Mouse (Mus musculus) neural tube, embryonic 14.5 days (tissue): ENCODE measurements around the gene Ccl4. TPM values are rescaled to one million over a fixed set of nuclear protein-coding genes. Genes with fewer than 3 reads are reported as not detected.

Experiments used
- ATAC-seq: fragments of 200-750 bp; cut with Nextera tagmentation; 2 replicates; pipeline ENCODE4 v1.8.0; 2017; ENCODE audit warnings: low read depth, mild to moderate bottlenecking, moderate TSS enrichment, moderate library complexity
- H3K27ac ChIP-seq: fragments of 300-500 bp; sonication (generic); 2 replicates; pipeline ENCODE4 v1.5.1; 2014; ENCODE audit warnings: low read depth, mild to moderate bottlenecking, control low read depth, low read length, moderate library complexity, mixed read lengths
- H3K27me3 ChIP-seq: fragments of 300-500 bp; sonication (generic); 2 replicates; pipeline ENCODE4 v1.6.1; 2014; ENCODE audit warnings: low read length; ENCODE audit not compliant: control insufficient read depth, insufficient read depth
- H3K36me3 ChIP-seq: fragments of 300-500 bp; sonication (generic); 2 replicates; pipeline ENCODE4 v1.6.1; 2014; ENCODE audit warnings: low read length, mixed read lengths; ENCODE audit not compliant: control insufficient read depth, insufficient read depth
- H3K4me1 ChIP-seq: fragments of 300-500 bp; sonication (generic); 2 replicates; pipeline ENCODE4 v1.6.1; 2014; ENCODE audit warnings: low read length; ENCODE audit not compliant: control insufficient read depth, insufficient read depth
- H3K4me2 ChIP-seq: fragments of 300-500 bp; sonication (generic); 2 replicates; pipeline ENCODE4 v1.6.1; 2014; ENCODE audit warnings: mild to moderate bottlenecking, low read depth, low read length, control low read depth
- H3K4me3 ChIP-seq: fragments of 300-500 bp; sonication (generic); 2 replicates; pipeline ENCODE4 v1.5.1; 2014; ENCODE audit warnings: low read depth, low read length, control low read depth, mixed read lengths
- H3K9ac ChIP-seq: fragments of 300-500 bp; sonication (generic); replicated peaks from 2 replicates; pipeline ENCODE4 v1.6.1; 2014; ENCODE audit warnings: low read depth, mild to moderate bottlenecking, control low read depth, low read length, mixed read lengths
- H3K9me3 ChIP-seq: fragments of 300-500 bp; sonication (generic); 2 replicates; pipeline ENCODE4 v1.6.1; 2016; ENCODE audit warnings: low read length; ENCODE audit not compliant: control insufficient read depth
- WGBS: fragments of 180-500 bp; shearing (Covaris S2); extraction: QIAGEN DNeasy Blood & Tissue Kit; methylation state at CpG from one replicate; pipeline ENCODE4 v1.1.7; 2014; 5-methylcytosine and 5-hydroxymethylcytosine counted together
- polyA plus RNA-seq: library from polyadenylated mRNA; unstranded; fragments of >200 nt; fragmentation: Nextera tagmentation; extraction: Ambion mirVana; gene quantifications from 2 replicates; pipeline ENCODE4 v1.2.1, GENCODE M21; 2014

Ccl4 gene
- polyA plus RNA-seq, 1 experiment from 2014 or later: 0.67 TPM

DNA sequence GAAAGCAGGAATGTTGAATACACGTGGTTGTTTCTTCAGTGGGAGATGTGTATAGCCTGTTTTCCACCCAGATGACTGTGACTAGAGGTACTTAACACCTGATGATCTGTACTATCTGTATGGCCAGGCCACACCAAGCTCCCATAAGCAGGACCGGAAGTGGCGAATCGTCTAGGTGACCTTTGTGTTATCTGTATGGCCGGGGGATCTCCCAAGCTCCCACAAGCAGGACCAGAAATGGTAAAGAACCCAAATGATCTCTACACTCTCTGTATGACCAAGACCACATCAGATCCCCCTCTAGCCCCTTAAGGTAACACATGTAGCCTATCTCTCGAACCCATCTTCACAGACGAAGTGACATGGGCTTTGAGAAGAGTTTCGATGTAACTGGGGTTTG lies 7.8 kb upstream of the Ccl4 start:
- Histone ChIP-seq H3K36me3 (no peaks in the 10 kb centered on the region), H3K4me3 (no peak overlapping the region), H3K27me3 (no peaks in the 10 kb centered on the region), H3K4me2 (no peak overlapping the region), H3K9ac (no peak overlapping the region), H3K4me1 (no peaks in the 10 kb centered on the region), H3K27ac (no peak overlapping the region), H3K9me3 (no peaks in the 10 kb centered on the region)
- 94% methylated on average over 8 of the region's 8 CpGs for WGBS
- no peak for ATAC-seq

GRCm38 (mm10) chr11:83657508-83657907 lies 4.9 kb upstream of the Ccl4 start:
- H3K4me1 ChIP-seq: no peaks in the 10 kb centered on the region
- H3K27me3 ChIP-seq: no peaks in the 10 kb centered on the region
- no peak overlapping the region for H3K4me3 ChIP-seq
- ATAC-seq: no peak
- 88% methylated on average over 3 of the region's 3 CpGs for WGBS
- no peak overlapping the region for H3K9ac ChIP-seq
- no peaks in the 10 kb centered on the region for H3K36me3 ChIP-seq
- H3K9me3 ChIP-seq: no peaks in the 10 kb centered on the region
- no peak overlapping the region for H3K27ac ChIP-seq
- H3K4me2 ChIP-seq: no peak overlapping the region

DNA sequence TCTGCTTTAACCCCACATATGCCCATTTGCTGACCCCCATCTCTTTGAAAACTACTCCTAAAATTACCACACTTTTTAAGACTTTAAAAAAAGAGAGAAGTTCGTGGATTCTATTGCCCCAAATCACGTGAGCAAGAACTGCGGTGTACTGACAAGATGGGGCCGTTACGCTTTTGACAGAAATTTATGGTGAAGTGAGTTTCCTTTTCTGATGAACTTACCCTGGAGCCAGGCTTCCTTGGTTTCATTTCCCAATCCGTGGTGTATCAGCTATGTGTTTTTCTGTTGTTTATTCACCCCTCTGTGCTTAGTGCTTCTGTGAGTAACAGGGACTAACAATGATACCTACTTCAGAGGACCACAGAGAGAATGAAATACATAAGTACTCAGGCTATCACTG lies 3.6 kb upstream of the Ccl4 start:
- ATAC-seq: no peak
- Histone ChIP-seq H3K4me2 (no peak overlapping the region), H3K9me3 (no peaks in the 10 kb centered on the region), H3K27ac (no peak overlapping the region), H3K36me3 (no peaks in the 10 kb centered on the region), H3K27me3 (no peaks in the 10 kb centered on the region), H3K4me1 (no peaks in the 10 kb centered on the region), H3K4me3 (no peak overlapping the region), H3K9ac (no peak overlapping the region)
- 68% methylated on average over 6 of the region's 6 CpGs for WGBS

DNA sequence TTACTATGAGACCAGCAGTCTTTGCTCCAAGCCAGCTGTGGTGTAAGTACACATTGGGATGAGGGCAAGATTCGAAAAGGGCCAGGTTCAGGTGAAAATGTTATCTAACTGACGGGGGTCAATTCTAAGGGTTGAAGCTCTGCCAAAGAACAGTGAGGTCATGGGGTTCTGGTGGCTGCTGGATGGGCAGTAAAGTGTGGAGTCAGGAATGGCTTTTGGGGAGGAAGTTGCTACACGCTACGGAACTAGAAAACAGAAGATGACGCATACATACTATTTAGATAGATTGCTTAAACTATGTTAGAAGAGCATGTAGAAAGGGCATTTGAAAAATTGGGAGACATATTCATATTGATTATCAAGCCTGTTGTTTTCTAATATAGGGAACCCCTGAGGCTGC lies 1.1 kb downstream of the Ccl4 start:
- H3K4me1 ChIP-seq: no peaks in the 10 kb centered on the region
- H3K27me3 ChIP-seq: no peaks in the 10 kb centered on the region
- H3K9ac ChIP-seq: no peak overlapping the region
- no peak for ATAC-seq
- no peaks in the 10 kb centered on the region for H3K9me3 ChIP-seq
- no peaks in the 10 kb centered on the region for H3K36me3 ChIP-seq
- H3K4me3 ChIP-seq: no peak overlapping the region
- WGBS: 83% methylated on average over 5 of the region's 5 CpGs
- H3K27ac ChIP-seq: no peak overlapping the region
- no peak overlapping the region for H3K4me2 ChIP-seq

DNA sequence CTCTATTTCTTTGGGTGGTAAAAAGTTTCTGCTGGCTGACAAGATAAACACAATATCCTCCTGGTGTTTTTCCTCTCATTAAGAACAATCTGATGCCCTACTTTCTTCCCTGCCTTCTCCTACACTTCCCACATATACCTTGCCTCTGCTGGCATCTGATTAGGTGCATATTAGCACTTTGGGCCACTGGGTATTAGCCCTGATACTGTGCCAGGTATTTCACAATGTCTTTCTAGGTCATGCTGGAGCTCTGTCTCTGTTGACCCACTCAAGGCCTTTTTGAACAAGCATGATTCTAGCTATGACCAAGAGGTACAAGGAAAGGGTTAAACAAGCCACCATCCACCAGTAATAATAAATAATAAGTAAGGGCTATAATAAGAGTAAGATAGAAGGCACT lies 9.4 kb downstream of the Ccl4 start:
- no peaks in the 10 kb centered on the region for H3K27me3 ChIP-seq
- H3K4me1 ChIP-seq: no peaks in the 10 kb centered on the region
- no peaks in the 10 kb centered on the region for H3K36me3 ChIP-seq
- H3K9ac ChIP-seq: no peak overlapping the region
- no peaks in the 10 kb centered on the region for H3K9me3 ChIP-seq
- no peak overlapping the region for H3K4me2 ChIP-seq
- H3K27ac ChIP-seq: no peak overlapping the region
- no peak overlapping the region for H3K4me3 ChIP-seq
- no peak for ATAC-seq

DNA sequence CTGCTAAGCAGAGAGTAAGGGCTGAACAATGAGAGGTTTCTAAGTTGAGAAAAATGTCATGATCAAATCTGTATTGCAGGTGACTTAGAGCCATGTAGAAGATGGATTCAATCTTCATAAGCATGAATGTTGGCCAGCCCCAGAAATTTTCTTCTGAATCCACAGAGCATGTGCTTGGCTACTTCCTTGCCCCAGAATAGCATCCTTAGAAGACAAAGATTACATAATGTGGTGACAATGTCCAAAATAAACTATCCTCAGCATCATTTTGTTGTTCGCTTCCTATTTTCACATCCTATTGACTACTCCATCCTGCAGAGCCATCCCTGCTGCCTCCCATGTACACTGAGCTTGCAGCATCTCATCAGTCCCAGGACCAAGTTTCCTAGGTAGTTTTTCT lies 13.3 kb downstream of the Ccl4 start:
- no peak overlapping the region for H3K4me2 ChIP-seq
- no peak for ATAC-seq
- H3K27ac ChIP-seq: no peak overlapping the region
- 89% methylated on average over 1 of the region's 1 CpGs for WGBS
- H3K9ac ChIP-seq: no peak overlapping the region
- H3K9me3 ChIP-seq: no peaks in the 10 kb centered on the region
- no peaks in the 10 kb centered on the region for H3K36me3 ChIP-seq
- no peak overlapping the region for H3K4me3 ChIP-seq
- no peaks in the 10 kb centered on the region for H3K27me3 ChIP-seq
- no peaks in the 10 kb centered on the region for H3K4me1 ChIP-seq

GRCm38 (mm10) chr11:83689918-83690317 lies 27.5 kb downstream of the Ccl4 start:
- H3K4me1 ChIP-seq: no peaks in the 10 kb centered on the region
- 82% methylated on average over 1 of the region's 1 CpGs for WGBS
- ATAC-seq: no peak

DNA sequence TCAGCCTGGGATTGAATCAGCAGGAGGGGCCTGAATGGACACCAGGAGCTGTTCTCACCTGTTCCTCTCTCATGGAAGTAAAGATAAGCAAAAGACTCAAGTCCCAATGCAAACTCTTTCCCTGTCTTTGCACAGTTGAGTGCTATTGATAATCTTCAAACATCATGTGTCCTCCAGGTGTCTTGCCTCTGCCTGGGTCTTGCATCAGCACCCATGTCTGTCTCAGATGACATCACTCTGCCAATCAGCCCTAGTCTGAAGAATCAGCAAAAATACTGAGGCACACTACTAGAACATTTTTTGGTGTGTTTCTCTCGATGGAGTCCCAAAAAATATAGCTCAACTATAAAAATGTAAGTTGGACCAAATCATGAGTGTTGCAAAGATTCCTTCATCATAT lies 29.6 kb downstream of the Ccl4 start:
- Histone ChIP-seq H3K4me3 (no peak overlapping the region), H3K4me1 (no peaks in the 10 kb centered on the region), H3K36me3 (no peaks in the 10 kb centered on the region), H3K4me2 (no peak overlapping the region), H3K9me3 (no peaks in the 10 kb centered on the region), H3K27ac (no peak overlapping the region), H3K27me3 (no peaks in the 10 kb centered on the region), H3K9ac (no peak overlapping the region)
- no peak for ATAC-seq
- WGBS: 64% methylated on average over 1 of the region's 1 CpGs

More at GRCm38 (mm10) chr11:83689918-83690317, 27.5 kb downstream of the Ccl4 start:
- Histone ChIP-seq H3K9ac (no peak overlapping the region), H3K36me3 (no peaks in the 10 kb centered on the region), H3K27me3 (no peaks in the 10 kb centered on the region), H3K4me2 (no peak overlapping the region), H3K9me3 (no peaks in the 10 kb centered on the region), H3K27ac (no peak overlapping the region), H3K4me3 (no peak overlapping the region)

- no peaks in the 10 kb centered on the region for H3K36me3 ChIP-seq
- no peaks in the 10 kb centered on the region for H3K27me3 ChIP-seq
- H3K9ac ChIP-seq: no peak within 1 kb of the TSS
- no peaks in the 10 kb centered on the region for H3K9me3 ChIP-seq
- no peak for ATAC-seq
- no peak within 1 kb of the TSS for H3K27ac ChIP-seq
- no peaks in the 10 kb centered on the region for H3K4me1 ChIP-seq
- no peak within 1 kb of the TSS for H3K4me2 ChIP-seq
- 26% methylated on average over 1 of the region's 1 CpGs for WGBS
- H3K4me3 ChIP-seq: no peak within 1 kb of the TSS
These were observed 41.3 kb downstream of the Ccl4 start, which contains the start of gene Wfdc17 for GRCm38 (mm10) chr11:83703705-83704104. TSS of gene Wfdc17 (plus strand) at chr11:83703991.

GRCm38 (mm10) chr11:83708715-83709114 lies 46.3 kb downstream of the Ccl4 start, which contains the start of gene Wfdc18:
TSS of gene Wfdc18 (plus strand) at chr11:83709015.
- H3K9ac ChIP-seq: no peak within 1 kb of the TSS
- H3K4me2 ChIP-seq: no peak within 1 kb of the TSS
- H3K36me3 ChIP-seq: no peaks in the 10 kb centered on the region
- H3K9me3 ChIP-seq: no peaks in the 10 kb centered on the region
- no peaks in the 10 kb centered on the region for H3K4me1 ChIP-seq
- H3K27me3 ChIP-seq: no peaks in the 10 kb centered on the region
- no peak within 1 kb of the TSS for H3K27ac ChIP-seq
- no peak for ATAC-seq
- no peak within 1 kb of the TSS for H3K4me3 ChIP-seq
- 75% methylated on average over 4 of the region's 4 CpGs for WGBS
